Mouse (Mus musculus) heart, adult 8-10 months (tissue): ENCODE measurements around the gene Traf3ip2. TPM values are rescaled to one million over a fixed set of nuclear protein-coding genes. Genes with fewer than 3 reads are reported as not detected.

Source experiments
- DNase-seq: peaks from one replicate; pipeline ENCODE4 v3.0.0; 2022; ENCODE audit warnings: low spot score
- total RNA-seq, 4 experiments: library from RNA; stranded (reverse); gene quantifications; 2 replicates each; pipeline ENCODE4 v1.2.4; 2022

Traf3ip2 gene
- total RNA-seq, 4 experiments from 2014 or later, result 5.3 to 7.3 (median 6.0) TPM

GRCm38 (mm10) chr10:39600115-39600514 is 12.6 kb upstream of the Traf3ip2 start:
- DNase-seq, result no peak

GRCm38 (mm10) chr10:39601068-39601467 is 11.7 kb upstream of the Traf3ip2 start:
- no peak for DNase-seq

GRCm38 (mm10) chr10:39606434-39606833 is 6.3 kb upstream of the Traf3ip2 start:
- no peak for DNase-seq

GRCm38 (mm10) chr10:39611234-39611633 is 1.5 kb upstream of the Traf3ip2 start:
- DNase-seq, result no peak

- no peak for DNase-seq
These were observed 603 bp upstream of the Traf3ip2 start for GRCm38 (mm10) chr10:39612131-39612530.

GRCm38 (mm10) chr10:39612989-39613831 is 476 bp downstream of the Traf3ip2 start:
- DNase-seq, result peak; percentile 66

GRCm38 (mm10) chr10:39613973-39614372 is 1.2 kb downstream of the Traf3ip2 start:
- DNase-seq, result peak; percentile 62

GRCm38 (mm10) chr10:39614676-39615075 is 1.9 kb downstream of the Traf3ip2 start:
- peak; percentile 79 for DNase-seq

GRCm38 (mm10) chr10:39615531-39616229 is 2.9 kb downstream of the Traf3ip2 start:
- DNase-seq, result no peak

- DNase-seq, result no peak
These were observed 3.5 kb downstream of the Traf3ip2 start for GRCm38 (mm10) chr10:39616230-39616590.

GRCm38 (mm10) chr10:39616626-39617025 is 3.9 kb downstream of the Traf3ip2 start:
- no peak for DNase-seq

- DNase-seq, result no peak
These were observed 5.7 kb downstream of the Traf3ip2 start for GRCm38 (mm10) chr10:39618431-39618830.

- DNase-seq, result no peak
These were observed 7.9 kb downstream of the Traf3ip2 start for GRCm38 (mm10) chr10:39620626-39621025.

- DNase-seq, result no peak
These were observed 11.1 kb downstream of the Traf3ip2 start for GRCm38 (mm10) chr10:39623806-39624205.

- DNase-seq, result no peak
These were observed 12.3 kb downstream of the Traf3ip2 start for GRCm38 (mm10) chr10:39624837-39625625.

- DNase-seq, result no peak
These were observed 13.0 kb downstream of the Traf3ip2 start for GRCm38 (mm10) chr10:39625626-39626260.

- no peak for DNase-seq
These were observed 13.6 kb downstream of the Traf3ip2 start for GRCm38 (mm10) chr10:39626376-39626775.

- DNase-seq, result no peak
These were observed 16.2 kb downstream of the Traf3ip2 start for GRCm38 (mm10) chr10:39628799-39629517.

GRCm38 (mm10) chr10:39629746-39630552 is 17.2 kb downstream of the Traf3ip2 start:
- no peak for DNase-seq

GRCm38 (mm10) chr10:39630811-39631210 is 18.1 kb downstream of the Traf3ip2 start:
- no peak for DNase-seq
